Mouse (Mus musculus) spleen, postnatal 4 days (tissue): ENCODE data around the gene Gm10447.

ENCODE experiments used
- DNase-seq, 2 experiments: peaks; one replicate each; pipeline ENCODE4 v3.0.0; 2022; ENCODE audit warnings: low spot score in 2 of 2

Gene Gm10447

GRCm38 (mm10) chr11:53479171-53479782 is 22.4 kb upstream of the Gm10447 start:
- peak; percentile 45 to 83 for DNase-seq

GRCm38 (mm10) chr11:53478383-53479170 is 21.7 kb upstream of the Gm10447 start:
- peak; percentile 45 to 81 for DNase-seq

GRCm38 (mm10) chr11:53477833-53478232 is 20.9 kb upstream of the Gm10447 start:
- DNase-seq: no peak

- no peak for DNase-seq
Measured at GRCm38 (mm10) chr11:53475620-53476019, 18.7 kb upstream of the Gm10447 start.

GRCm38 (mm10) chr11:53472709-53473108 is 15.8 kb upstream of the Gm10447 start:
- DNase-seq: no peak

GRCm38 (mm10) chr11:53469968-53470695 is 13.2 kb upstream of the Gm10447 start, which contains the start of gene Gm9837:
TSS of gene Gm9837 (minus strand) at chr11:53470479.
- DNase-seq: peak; percentile 87 to 96

- DNase-seq: no peak
Measured at GRCm38 (mm10) chr11:53469294-53469967, 12.5 kb upstream of the Gm10447 start.

GRCm38 (mm10) chr11:53466231-53466971 is 9.5 kb upstream of the Gm10447 start:
- DNase-seq: peak; percentile 53 to 84

- DNase-seq: no peak
Measured at GRCm38 (mm10) chr11:53463551-53464424, 6.9 kb upstream of the Gm10447 start.

GRCm38 (mm10) chr11:53461727-53462126 is 4.8 kb upstream of the Gm10447 start:
- no peak for DNase-seq

GRCm38 (mm10) chr11:53460192-53460591 is 3.3 kb upstream of the Gm10447 start:
- DNase-seq: no peak

- DNase-seq: no peak
Measured at GRCm38 (mm10) chr11:53458996-53459395, 2.1 kb upstream of the Gm10447 start.

- no peak for DNase-seq
Measured at GRCm38 (mm10) chr11:53457372-53457954, 553 bp upstream of the Gm10447 start.

GRCm38 (mm10) chr11:53453031-53453430 is 3.9 kb downstream of the Gm10447 start:
- DNase-seq: no peak

- no peak for DNase-seq
Measured at GRCm38 (mm10) chr11:53452396-53452795, 4.5 kb downstream of the Gm10447 start.

GRCm38 (mm10) chr11:53451361-53451760 is 5.5 kb downstream of the Gm10447 start:
- no peak for DNase-seq

- no peak for DNase-seq
Measured at GRCm38 (mm10) chr11:53450070-53450705, 6.7 kb downstream of the Gm10447 start.

- DNase-seq: no peak
Measured at GRCm38 (mm10) chr11:53448529-53448928, 8.4 kb downstream of the Gm10447 start.

GRCm38 (mm10) chr11:53447996-53448395 is 8.9 kb downstream of the Gm10447 start:
- no peak for DNase-seq
